Mouse (Mus musculus): Measurements from ENCODE around the gene Spem2. TPM values are rescaled to one million over a fixed set of nuclear protein-coding genes. Genes with fewer than 3 reads are reported as not detected.

The Spem2 gene
- total RNA-seq, 1 experiment from 2014 or later: not detected

Other genes with a start within 250 kb of the Spem2 start
- 12.5 and 12.9 TPM in 2 replicates for gene Wrap53, start 238.2 kb downstream of the Spem2 start, total RNA-seq (2021)
- gene Trp53, start 238.1 kb downstream of the Spem2 start, total RNA-seq (2021): 74.1 and 81.7 TPM in 2 replicates
- 34.0 and 38.0 TPM in 2 replicates for gene Atp1b2, start 212.5 kb downstream of the Spem2 start, total RNA-seq (2021)
- not detected in 2 replicates for gene Shbg, start 200.6 kb downstream of the Spem2 start, total RNA-seq (2021)
- gene Sat2, start 196.4 kb downstream of the Spem2 start, total RNA-seq (2021): 6.7 and 16.9 TPM in 2 replicates
- 89.7 and 101 TPM in 2 replicates for gene Fxr2, start 185.5 kb downstream of the Spem2 start, total RNA-seq (2021)
- 0.39 TPM in 1 of 2 replicates, not detected in the other for gene Sox15, start 163.2 kb downstream of the Spem2 start, total RNA-seq (2021)
- 123 and 137 TPM in 2 replicates for gene Mpdu1, start 155.8 kb downstream of the Spem2 start, total RNA-seq (2021)
- 14.2 and 22.6 TPM in 2 replicates for gene Cd68, start 152.3 kb downstream of the Spem2 start, total RNA-seq (2021)
- 624 and 654 TPM in 2 replicates for gene Eif4a1, start 146.0 kb downstream of the Spem2 start, total RNA-seq (2021)
- 91.6 and 91.8 TPM in 2 replicates for gene Senp3, start 136.4 kb downstream of the Spem2 start, total RNA-seq (2021)
- 3.8 and 4.1 TPM in 2 replicates for gene Tnfsf13, start 132.7 kb downstream of the Spem2 start, total RNA-seq (2021)
- gene Tnfsf12, start 122.6 kb downstream of the Spem2 start, total RNA-seq (2021): 16.6 and 25.6 TPM in 2 replicates
- 3.8 and 4.6 TPM in 2 replicates for gene Tnfsfm13, start 122.4 kb downstream of the Spem2 start, total RNA-seq (2021)
- 98.5 and 101 TPM in 2 replicates for gene Polr2a, start 59.8 kb downstream of the Spem2 start, total RNA-seq (2021)
- not detected in 2 replicates for gene Slc35g3, start 56.5 kb downstream of the Spem2 start, total RNA-seq (2021)
- 39.5 and 65.8 TPM in 2 replicates for gene Zbtb4, start 52.6 kb downstream of the Spem2 start, total RNA-seq (2021)
- gene Chrnb1, start 22.5 kb downstream of the Spem2 start, total RNA-seq (2021): 1.8 and 2.4 TPM in 2 replicates
- gene Fgf11, start 16.6 kb downstream of the Spem2 start, total RNA-seq (2021): 3.6 and 3.9 TPM in 2 replicates
- not detected in 2 replicates for gene Tmem102, start 12.8 kb downstream of the Spem2 start, total RNA-seq (2021)
- gene Gm39566, start 3.2 kb downstream of the Spem2 start, total RNA-seq (2021): not detected in 2 replicates
- not detected in 2 replicates for gene Spem1, start 3.7 kb upstream of the Spem2 start, total RNA-seq (2021)
- 18.6 and 19.7 TPM in 2 replicates for gene Nlgn2, start 19.3 kb upstream of the Spem2 start, total RNA-seq (2021)
- 149 and 152 TPM in 2 replicates for gene Tmem256, start 20.0 kb upstream of the Spem2 start, total RNA-seq (2021)
- 43.8 and 52.9 TPM in 2 replicates for gene Plscr3, start 27.9 kb upstream of the Spem2 start, total RNA-seq (2021)
- not detected in 2 replicates for gene Tnk1, start 40.3 kb upstream of the Spem2 start, total RNA-seq (2021)
- gene Tmem95, start 59.6 kb upstream of the Spem2 start, total RNA-seq (2021): not detected in 2 replicates
- gene Kctd11, start 62.9 kb upstream of the Spem2 start, total RNA-seq (2021): 4.4 and 4.9 TPM in 2 replicates
- gene Acap1, start 77.1 kb upstream of the Spem2 start, total RNA-seq (2021): 0.30 TPM in 1 of 2 replicates, not detected in the other
- 1.2 and 2.6 TPM in 2 replicates for gene 2810408A11Rik, start 82.5 kb upstream of the Spem2 start, total RNA-seq (2021)
- 52.4 and 55.5 TPM in 2 replicates for gene Neurl4, start 82.6 kb upstream of the Spem2 start, total RNA-seq (2021)
- 62.5 and 70.2 TPM in 2 replicates for gene Gps2, start 95.4 kb upstream of the Spem2 start, total RNA-seq (2021)
- 542 and 558 TPM in 2 replicates for gene Eif5a, start 103.5 kb upstream of the Spem2 start, total RNA-seq (2021)
- gene Ybx2, start 117.3 kb upstream of the Spem2 start, total RNA-seq (2021): 14.1 and 14.8 TPM in 2 replicates
- 42.6 and 48.6 TPM in 2 replicates for gene Slc2a4, start 129.7 kb upstream of the Spem2 start, total RNA-seq (2021)
- gene Cldn7, start 146.3 kb upstream of the Spem2 start, total RNA-seq (2021): 0.52 TPM in 1 of 2 replicates, not detected in the other
- gene Ctdnep1, start 162.7 kb upstream of the Spem2 start, total RNA-seq (2021): 123 and 141 TPM in 2 replicates
- gene Elp5, start 164.1 kb upstream of the Spem2 start, total RNA-seq (2021): 71.1 and 76.1 TPM in 2 replicates
- gene Gabarap, start 172.7 kb upstream of the Spem2 start, total RNA-seq (2021): 406 and 407 TPM in 2 replicates
- 55.7 and 64.6 TPM in 2 replicates for gene Phf23, start 177.3 kb upstream of the Spem2 start, total RNA-seq (2021)
- gene Dvl2, start 182.1 kb upstream of the Spem2 start, total RNA-seq (2021): 19.6 and 22.3 TPM in 2 replicates
- 391 and 422 TPM in 2 replicates for gene Acadvl, start 196.9 kb upstream of the Spem2 start, total RNA-seq (2021)
- 30.7 and 31.0 TPM in 2 replicates for gene Dlg4, start 198.5 kb upstream of the Spem2 start, total RNA-seq (2021)
- 0.91 and 3.4 TPM in 2 replicates for gene Asgr1, start 235.6 kb upstream of the Spem2 start, total RNA-seq (2021)

Data from adrenal gland, postnatal 25 days (tissue).